Comparison of ENCODE assay signal across 9 mouse cellular contexts in genomic region chr11:68399548-68400020, GRCm38 (mm10). TPM values are rescaled to one million over a fixed set of nuclear protein-coding genes. Genes with fewer than 3 reads are reported as not detected.
DNase-seq lines count a peak whose midpoint lies in the region; ATAC-seq and TF ChIP-seq lines count a peak whose summit lies in the region.
"Had no signal": no experiment of that assay in that cellular context is flagged by ENCODE, and none has a peak within 500 bp of the region (broad histone marks: within the 10 kb centered on the region; RNA-seq: fewer than 3 reads in every experiment).

No protein-coding gene starts in this region.

- no peaks in the 10 kb centered on the region for H3K36me3 ChIP-seq in kidney, adult 2 months (ENCODE audit: control insufficient read depth, insufficient read depth, low read length)

- WGBS in kidney, adult 2 months = 4% methylated on average over 47 of the region's 47 CpGs

- peak; percentile 13; the same call in 1 of the 2 replicates for ATAC-seq in granulocyte monocyte progenitor cell, adult 5-6 weeks (replicated peaks; ENCODE audit: poor library complexity, severe bottlenecking)

- no peak for TF ChIP-seq CTCF in kidney, adult 2 months (conservative IDR thresholded peaks at IDR 0.05; ENCODE audit: insufficient read depth, insufficient read length, low read depth, low read length)

- H3K4me3 ChIP-seq in kidney, adult 2 months (ENCODE audit: insufficient read depth, low read depth, low read length) = peak overlapping the region; percentile 55

- peak; percentile 49 for DNase-seq in kidney, adult 2 months
- no peak for DNase-seq in kidney, adult 8-10 months
- DNase-seq in ZHBTc4 (ENCODE audit: low read depth, low spot score) (peak; percentile 65), adipocyte (ENCODE audit: low spot score) (no peak)
- peak; percentile 40 to 60 for DNase-seq in kidney, postnatal 25 days
- peak; percentile 85 for DNase-seq in neural tube, embryonic 10.5 days (ENCODE audit: extremely low spot score, low spot score)
- DNase-seq in spleen, adult 18-20 months = no peak

- no peaks in the 10 kb centered on the region; the same call in 1 of the 2 replicates for H3K27me3 ChIP-seq in kidney, adult 2 months (replicated peaks; ENCODE audit: control insufficient read depth, insufficient read depth, low read length)

- H3K27ac ChIP-seq in kidney, adult 2 months (ENCODE audit: insufficient read depth, low read depth, low read length) = 0 out of 2 replicates have a peak overlapping the region, but pooled peaks have one; percentile 13

- TF ChIP-seq POLR2A in kidney, adult 2 months (IDR thresholded peaks at IDR 0.05; ENCODE audit: low read depth, low read length) = no peak

- peaks cover 3% of the 10 kb centered on the region for H3K4me1 ChIP-seq in kidney, adult 2 months (ENCODE audit: control insufficient read depth, insufficient read depth, low read length)

RNA-seq across cellular contexts. Expression of gene Ntn1, which starts 1.0 kb away (rescaled TPM):
- polyA plus RNA-seq in kidney, adult 2 months (2012; rRNA removed) = 24.4 and 33.1 TPM in 2 replicates
- not detected in 2 replicates for total RNA-seq in granulocyte monocyte progenitor cell, adult 5-6 weeks (2014; fragmentation: Nextera tagmentation)
- not detected in 2 replicates for total RNA-seq in granulocyte monocyte progenitor cell, adult 5-6 weeks (2017)
- total RNA-seq: MEL had no signal

RNA-seq across cellular contexts. Expression of gene Pik3r5, which starts 32.3 kb away (rescaled TPM):
- 0.83 and 2.2 TPM in 2 replicates for polyA plus RNA-seq in kidney, adult 2 months (2012; rRNA removed)
- total RNA-seq in granulocyte monocyte progenitor cell, adult 5-6 weeks (2014; fragmentation: Nextera tagmentation) = 16.5 TPM in 2 replicates
- 4.4 and 9.0 TPM in 2 replicates for total RNA-seq in granulocyte monocyte progenitor cell, adult 5-6 weeks (2017)

Comparison
In these comparisons a context has a peak if more than half of its experiments do, and no peak if none do; other contexts are left out.
1. DNase-seq: peak in kidney, adult 2 months (single experiment), ZHBTc4 (single experiment), kidney, postnatal 25 days (2 of 2) and neural tube, embryonic 10.5 days (single experiment); none in kidney, adult 8-10 months (0 of 2), spleen, adult 18-20 months (0 of 2) and adipocyte (single experiment).